Mouse (Mus musculus) adipocyte (in vitro differentiated cells): ENCODE data around the gene Gm47969.
A peak's percentile ranks its signal among the peaks of the same experiment; 100 is the strongest.
"Not testable (repeated sequence)": the region's sequence is repeated elsewhere in the genome, so short reads cannot be mapped to it uniquely, and the experiment has no call there.

Experiments used
- DNase-seq: peaks from one replicate; pipeline ENCODE4 v3.0.0-alpha.2; 2016; ENCODE audit warnings: low spot score

The Gm47969 gene

DNA sequence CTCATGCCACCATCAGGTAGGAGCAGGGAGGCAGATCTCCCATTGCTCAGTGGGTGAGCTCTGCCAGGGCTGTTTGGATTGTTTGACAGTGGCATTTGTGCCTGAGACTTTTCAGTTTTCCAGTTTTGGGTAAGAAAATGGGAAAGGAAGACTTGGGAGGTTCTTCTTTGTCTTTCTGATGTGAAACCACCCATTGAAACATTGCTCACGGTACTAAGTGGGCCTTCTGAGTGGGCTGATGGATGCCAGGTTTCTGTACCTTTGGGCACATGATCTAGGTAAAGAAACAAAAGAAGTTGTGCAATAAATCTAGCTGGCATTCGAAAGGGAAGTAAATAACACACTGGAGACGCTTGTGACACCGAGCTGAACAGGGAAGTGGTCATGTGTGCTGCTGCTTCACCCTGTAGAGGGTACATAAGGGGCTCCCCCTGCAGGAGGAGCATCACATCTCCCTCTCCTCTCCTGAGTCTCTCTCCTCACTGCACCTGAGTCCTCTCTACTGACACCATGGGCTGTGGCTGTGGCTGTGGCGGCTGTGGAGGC, at the start of gene Gm47969:
TSS of gene Gm47969 (plus strand) at position 51 of the 546 bp plus-strand sequence.
- DNase-seq: no peak

- not testable (repeated sequence) for DNase-seq
Observed at GRCm38 (mm10) chr1:83000306-83000705, 44.4 kb upstream of the Gm47969 start, which contains the start of gene Gm47959. TSS of gene Gm47959 (plus strand) at chr1:83000548.

DNA sequence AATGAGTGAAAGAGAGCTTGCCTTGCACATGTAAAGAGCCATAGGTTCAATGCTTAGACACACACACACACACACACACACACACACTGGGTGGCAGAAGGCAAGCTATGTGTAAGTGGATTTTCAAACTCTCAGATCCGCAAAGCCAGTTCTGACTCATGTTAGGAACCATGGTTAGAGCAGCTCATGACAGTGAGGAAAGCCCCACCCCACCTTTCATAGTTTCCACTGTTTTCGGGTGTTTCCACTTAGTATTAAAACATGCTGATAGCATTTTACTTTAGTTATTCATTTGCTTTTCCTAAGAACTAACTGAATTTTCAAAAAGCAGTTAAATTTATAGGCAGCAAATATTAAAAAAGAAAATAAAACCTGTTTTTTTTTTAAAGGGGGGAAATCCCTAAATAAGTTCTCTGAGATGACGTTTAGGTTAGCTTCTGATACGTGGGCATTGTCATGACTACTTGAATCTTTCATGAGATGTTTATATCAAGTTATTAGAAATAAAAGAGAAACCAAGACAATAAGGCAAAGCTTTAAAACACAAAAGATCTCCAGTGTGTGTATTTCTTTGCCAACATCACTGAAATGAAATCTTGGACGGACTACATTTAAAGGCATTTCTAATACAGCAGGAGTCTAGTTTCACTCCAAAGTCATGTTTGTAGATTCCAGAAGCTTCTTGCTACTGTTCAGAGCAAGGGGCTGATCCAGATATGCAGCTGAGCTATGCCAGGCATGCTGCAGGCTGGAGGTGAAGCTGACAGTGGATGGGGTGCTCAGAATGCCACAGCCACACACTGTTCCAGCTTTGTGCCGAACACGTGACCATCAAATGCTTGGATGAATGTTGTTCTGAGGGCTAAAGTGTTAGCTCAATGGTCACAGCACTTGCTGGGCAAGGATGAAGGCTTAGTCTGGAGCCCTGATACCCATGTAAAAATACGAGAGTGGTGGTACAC, 38.2 kb upstream of the Gm47969 start:
- DNase-seq: no peak

DNA sequence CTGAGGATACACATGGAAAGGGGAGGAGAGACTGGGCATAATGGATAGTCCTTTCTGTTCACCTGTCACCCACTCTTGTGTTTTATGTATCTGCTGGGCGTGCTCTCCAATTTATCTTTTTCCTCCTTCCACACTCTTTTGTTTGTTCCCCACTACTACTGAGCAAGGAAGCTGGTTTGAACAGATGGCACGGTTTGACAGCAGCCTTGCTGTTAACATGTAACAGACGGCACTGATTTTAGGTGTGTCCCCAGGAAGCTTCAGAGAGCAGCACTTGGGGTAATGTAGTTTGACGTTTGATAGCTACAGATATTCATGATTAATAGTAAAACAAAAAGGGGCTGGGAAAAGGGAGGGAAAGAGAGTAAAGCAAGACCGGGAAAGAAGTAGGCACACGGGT, 37.3 kb upstream of the Gm47969 start:
- DNase-seq: no peak

DNA sequence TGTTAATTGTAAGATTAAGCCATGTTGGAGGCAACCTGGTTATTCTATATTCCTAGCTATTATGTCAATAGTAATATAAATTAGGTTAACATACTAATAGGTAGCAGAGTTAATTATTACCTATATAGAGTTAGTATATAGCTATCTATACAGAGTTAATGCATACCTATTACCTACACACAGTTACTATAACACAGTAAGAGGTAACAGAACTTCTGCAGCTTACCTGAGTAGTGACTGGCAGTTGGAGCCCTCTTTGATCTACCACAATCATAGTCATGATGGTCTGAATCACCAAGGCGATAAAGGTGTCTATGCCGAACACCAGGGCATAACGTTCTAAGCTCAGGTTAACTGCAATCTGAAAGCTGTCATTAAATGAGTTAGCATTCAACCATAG, 30.3 kb upstream of the Gm47969 start:
- DNase-seq: no peak

- DNase-seq: no peak
Observed at GRCm38 (mm10) chr1:83015329-83015879, 29.3 kb upstream of the Gm47969 start.

- no peak for DNase-seq
Observed at GRCm38 (mm10) chr1:83016556-83016955, 28.2 kb upstream of the Gm47969 start.

GRCm38 (mm10) chr1:83031950-83032349, 12.8 kb upstream of the Gm47969 start:
- no peak for DNase-seq

DNA sequence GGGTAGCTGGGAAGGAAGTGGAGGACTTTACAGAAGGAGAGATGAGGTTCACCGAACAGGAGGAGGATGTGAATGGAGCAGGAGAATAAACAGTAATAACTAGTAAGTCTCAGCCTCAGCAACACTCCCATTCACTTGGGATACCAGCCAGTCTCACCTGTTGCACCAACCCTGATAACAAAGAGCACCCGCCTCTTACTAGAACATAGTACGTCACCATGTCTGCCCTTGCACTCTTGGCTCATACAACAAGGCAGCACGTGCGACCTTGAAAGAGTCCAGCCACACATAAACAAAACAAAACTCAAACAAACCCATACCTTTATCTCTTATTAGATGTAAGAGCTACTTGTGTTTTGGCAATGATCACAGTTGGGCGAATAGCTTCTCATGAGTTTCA, 12.2 kb upstream of the Gm47969 start:
- no peak for DNase-seq

DNA sequence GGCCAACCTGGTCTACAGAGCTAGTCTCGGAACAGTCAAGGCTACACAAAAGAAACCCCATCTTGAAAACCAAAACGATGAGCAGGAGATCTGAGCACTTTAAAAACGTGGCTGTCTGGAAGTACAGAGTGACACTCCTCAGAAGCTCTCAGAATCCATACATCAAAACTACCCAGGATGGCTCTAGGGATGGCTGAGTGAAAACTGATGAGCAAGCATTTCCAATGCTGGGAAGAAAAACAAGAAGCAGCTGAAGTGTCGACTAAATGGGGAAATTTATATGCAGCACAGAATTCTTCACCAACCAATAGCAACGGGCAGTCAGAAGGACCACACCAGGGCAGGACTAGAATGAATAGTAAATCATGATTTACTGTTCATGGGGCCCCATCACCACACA, 10.2 kb upstream of the Gm47969 start:
- DNase-seq: no peak

DNA sequence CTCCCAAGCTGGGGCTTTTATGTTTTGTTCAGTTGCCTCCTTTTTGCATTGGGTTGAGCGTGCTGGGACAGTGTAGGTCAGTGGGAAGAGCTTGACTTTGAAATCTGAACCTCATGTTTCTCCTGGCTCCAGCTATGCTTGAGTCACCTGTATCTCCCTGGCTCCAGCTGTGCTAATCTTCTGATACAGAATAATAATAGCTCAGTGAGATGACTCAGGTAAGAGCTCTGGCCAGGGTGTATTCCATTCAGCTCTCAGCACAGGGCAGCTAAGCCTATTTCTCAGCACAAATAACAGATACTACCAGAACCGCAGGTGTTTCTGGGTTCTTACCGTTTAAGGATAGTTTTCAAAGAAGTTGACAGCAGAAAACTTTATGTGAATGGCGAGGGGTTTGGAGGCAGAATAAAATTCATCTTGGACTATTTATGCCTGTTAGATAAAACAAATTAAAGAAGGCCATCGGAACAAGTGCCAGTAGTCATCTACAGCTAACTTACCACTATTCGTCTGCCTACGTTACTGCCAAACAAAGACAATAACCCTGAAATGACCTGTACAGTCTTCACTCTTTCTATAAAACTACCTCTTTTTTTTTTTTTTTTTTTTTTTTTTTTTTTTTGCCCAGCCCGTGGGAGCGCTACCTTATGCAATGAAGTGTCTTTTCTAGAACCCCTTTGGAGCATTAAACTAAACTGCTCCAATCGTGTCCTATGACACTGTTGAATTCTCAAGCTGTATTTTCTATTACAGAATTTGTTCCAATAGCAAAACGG, 7.7 kb upstream of the Gm47969 start:
- DNase-seq: no peak

- no peak for DNase-seq
Observed at GRCm38 (mm10) chr1:83038109-83038672, 6.5 kb upstream of the Gm47969 start, which contains the start of gene Slc19a3. TSS of gene Slc19a3 (minus strand) at chr1:83038448.

GRCm38 (mm10) chr1:83039080-83039479, 5.7 kb upstream of the Gm47969 start:
- DNase-seq: no peak

DNA sequence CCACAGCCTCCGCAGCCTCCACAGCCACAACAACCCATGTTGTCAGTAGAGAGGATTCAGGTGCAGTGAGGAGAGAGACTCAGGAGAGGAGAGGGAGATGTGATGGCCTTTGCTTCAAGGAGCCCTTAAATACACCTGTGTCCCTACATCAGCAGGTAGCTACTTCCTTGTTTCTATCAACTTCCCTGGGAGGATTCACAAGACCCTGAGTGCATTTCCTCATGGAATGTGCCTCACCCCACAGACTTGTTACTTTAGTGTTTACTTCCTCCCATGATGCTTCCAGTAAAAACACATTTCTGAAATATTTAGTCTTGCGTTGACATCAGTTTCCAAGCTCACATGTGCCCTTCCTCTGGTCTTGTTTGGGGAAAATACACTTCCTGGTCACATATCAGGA, 2.4 kb upstream of the Gm47969 start, which contains the start of gene Krtap28-10:
TSS of gene Krtap28-10 (minus strand) at position 101 of the 400 bp plus-strand sequence.
- DNase-seq: no peak

GRCm38 (mm10) chr1:83058481-83058880, 13.7 kb downstream of the Gm47969 start:
- peak; percentile 21 for DNase-seq

GRCm38 (mm10) chr1:83059278-83059677, 14.5 kb downstream of the Gm47969 start, which contains the start of gene A030005K14Rik:
TSS of gene A030005K14Rik (minus strand) at chr1:83059378.
- no peak for DNase-seq

GRCm38 (mm10) chr1:83060643-83061042, 15.9 kb downstream of the Gm47969 start, which contains the start of gene Krtap28-13:
TSS of gene Krtap28-13 (plus strand) at chr1:83060930.
- DNase-seq: peak; percentile 37

DNA sequence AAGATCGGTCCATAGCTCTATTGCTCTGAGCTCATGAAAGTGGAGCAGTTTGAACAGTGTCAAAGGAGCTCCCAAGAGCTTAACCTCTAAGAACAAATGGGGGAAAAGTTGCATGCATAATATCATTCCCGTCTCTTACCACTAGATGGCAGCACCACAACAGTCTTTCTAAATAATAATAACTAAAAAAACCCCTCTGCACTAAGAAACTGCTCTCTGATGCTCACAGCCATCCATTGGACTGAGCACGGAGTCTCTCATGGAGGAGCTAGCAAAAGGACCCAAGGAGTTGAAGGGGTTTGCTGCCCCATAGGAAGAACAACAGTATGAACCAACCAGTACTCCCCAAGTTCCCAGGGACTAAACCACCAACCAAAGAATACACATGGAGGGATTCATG, 20.1 kb downstream of the Gm47969 start:
- peak; percentile 72 for DNase-seq

DNA sequence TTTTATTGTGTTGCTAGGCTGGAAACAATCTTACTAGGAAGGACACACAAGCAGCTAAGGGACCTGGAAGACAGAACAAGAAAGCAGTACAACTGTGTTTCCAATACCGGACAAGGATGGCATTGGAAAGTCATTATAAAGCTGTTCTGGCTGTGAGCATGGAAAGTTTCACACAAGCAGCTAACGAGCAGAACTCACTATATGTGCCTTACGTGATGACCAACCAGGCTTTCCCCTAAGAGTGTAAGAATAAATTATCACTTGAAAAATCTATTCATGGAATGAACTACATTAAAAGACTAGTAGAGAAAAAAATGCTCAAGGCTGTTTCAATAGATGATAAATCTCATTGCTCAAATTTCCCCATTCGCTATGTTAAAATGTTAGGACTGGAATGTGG, 21.8 kb downstream of the Gm47969 start:
- DNase-seq: no peak

DNA sequence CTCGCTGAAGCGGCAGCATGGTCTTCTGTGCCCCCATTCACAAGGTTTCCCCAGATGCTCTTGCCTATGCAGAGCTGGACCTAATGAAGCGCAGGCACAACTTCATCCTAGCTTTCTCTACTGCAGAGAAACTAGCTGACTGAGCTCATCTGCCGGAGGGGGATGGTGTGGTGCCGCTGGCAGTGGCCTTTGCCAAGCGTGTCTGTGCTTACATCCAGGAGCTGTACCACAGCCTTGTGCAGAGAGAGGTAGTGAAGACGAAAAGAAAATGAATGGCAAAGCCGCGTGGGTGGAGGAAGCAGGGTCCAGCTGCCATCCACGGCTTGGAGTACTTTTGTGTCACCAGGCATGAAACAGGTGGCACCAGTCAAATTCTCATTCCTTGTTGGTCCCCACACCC, 22.5 kb downstream of the Gm47969 start:
- no peak for DNase-seq

DNA sequence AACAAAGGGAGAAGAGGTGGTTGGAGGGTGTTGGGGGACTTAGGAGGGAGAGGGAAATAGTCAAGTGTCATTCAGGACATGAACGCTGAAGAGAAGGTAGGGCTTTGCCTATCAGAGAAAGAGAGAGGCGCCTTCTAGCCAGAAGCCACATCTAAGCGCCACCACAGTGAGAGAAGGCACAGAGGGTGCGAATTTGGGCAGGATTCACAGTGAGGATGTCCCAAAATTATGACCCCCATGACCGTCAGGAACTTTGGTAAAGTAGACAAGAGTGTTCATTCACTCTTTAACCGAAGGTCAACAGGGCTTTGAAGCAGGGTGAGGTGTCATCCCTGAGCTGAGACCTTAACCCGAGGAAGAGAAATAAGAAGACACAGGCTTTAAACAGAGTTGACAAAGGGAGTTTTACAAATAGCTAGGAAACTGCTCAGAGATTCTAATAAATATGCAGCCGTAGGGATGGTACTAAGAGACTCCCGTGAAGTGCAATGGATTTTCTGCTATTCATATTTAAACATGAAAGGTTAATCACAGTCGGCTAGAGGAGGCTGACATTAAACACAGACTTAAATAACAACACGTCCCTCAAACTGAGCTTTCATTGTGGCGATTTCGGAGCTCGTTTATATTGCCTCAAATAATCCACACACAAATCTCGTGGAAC, 30.9 kb downstream of the Gm47969 start:
- no peak for DNase-seq
